17 mouse cellular contexts compared by ENCODE assay signal in the genomic region with DNA sequence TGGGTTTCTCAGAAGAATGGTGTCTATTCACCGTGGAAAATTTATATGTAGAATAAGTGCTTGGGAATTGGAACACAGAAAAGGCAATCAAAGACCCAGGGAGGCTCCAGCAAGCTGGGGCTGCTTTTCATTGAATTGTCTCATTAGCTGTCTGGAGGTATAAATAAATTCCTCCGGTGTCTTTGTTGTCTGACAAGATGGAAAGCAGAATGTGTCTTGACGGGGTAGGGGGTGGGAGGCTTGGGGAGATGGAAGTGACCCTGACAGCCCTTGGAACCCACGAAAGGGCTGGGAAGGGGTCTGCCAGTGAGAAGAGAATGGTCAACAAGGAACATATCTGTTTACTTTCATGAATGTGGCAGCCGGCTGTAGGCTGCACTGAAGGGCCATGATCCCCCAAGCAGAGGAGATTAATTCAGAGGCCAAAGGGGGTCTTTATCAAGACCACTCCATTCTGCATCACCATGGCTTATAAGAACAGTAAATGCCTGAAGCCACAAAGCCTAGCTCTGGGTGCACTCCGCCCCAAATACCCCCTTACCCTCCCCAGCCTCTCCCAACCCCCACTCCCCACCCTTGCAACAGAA.
DNase-seq lines count a peak whose midpoint lies in the region; ATAC-seq and TF ChIP-seq lines count a peak whose summit lies in the region.
"Had no signal": no experiment of that assay in that cellular context is flagged by ENCODE, and none has a peak within 500 bp of the region (broad histone marks: within the 10 kb centered on the region; RNA-seq: fewer than 3 reads in every experiment).

No protein-coding gene starts in this region.

- no peak for TF ChIP-seq POLR2A in brain, embryonic 14.5 days (IDR thresholded peaks at IDR 0.05; ENCODE audit: borderline replicate concordance, extremely low read depth, insufficient read depth, insufficient read length, poor library complexity, severe bottlenecking)

- no peaks in the 10 kb centered on the region for H3K9me3 ChIP-seq in forebrain, embryonic 12.5 days
- no peaks in the 10 kb centered on the region for H3K9me3 ChIP-seq in hindbrain, postnatal 0 days (ENCODE audit: low read length)
- H3K9me3 ChIP-seq: intestine, embryonic 15.5 days; limb, embryonic 10.5 days; liver, embryonic 13.5 days; stomach, embryonic 15.5 days had no signal

- DNase-seq in brain, embryonic 14.5 days (ENCODE audit: low read depth): peak; percentile 77
- DNase-seq in hindbrain, postnatal 0 days (ENCODE audit: low spot score): no peak
- peak; percentile 47 for DNase-seq in neural tube, embryonic 10.5 days (ENCODE audit: extremely low spot score, low spot score)
- DNase-seq in spleen, postnatal 10 days (ENCODE audit: low spot score in 2 of 2): no peak
- DNase-seq in adrenal gland, postnatal 4 days (ENCODE audit: low spot score in 2 of 2): no peak
- no peak for DNase-seq in gastrocnemius, adult 8-10 months (ENCODE audit: low spot score in 2 of 2)
- DNase-seq: adrenal gland, adult 2 months; cerebellum, adult 9-11 months; kidney, postnatal 14 days; liver, embryonic 13.5 days; thymus, postnatal 4 days had no signal

- H3K4me1 ChIP-seq in forebrain, embryonic 12.5 days: peaks cover 14% of the 10 kb centered on the region
- H3K4me1 ChIP-seq in hindbrain, postnatal 0 days (ENCODE audit: insufficient read depth, low read length): no peaks in the 10 kb centered on the region
- H3K4me1 ChIP-seq: intestine, embryonic 15.5 days; liver, embryonic 13.5 days; stomach, embryonic 15.5 days had no signal

- peaks cover 7% of the 10 kb centered on the region for H3K27me3 ChIP-seq in forebrain, embryonic 12.5 days
- H3K27me3 ChIP-seq in hindbrain, postnatal 0 days (ENCODE audit: insufficient read depth, low read length): no peaks in the 10 kb centered on the region
- H3K27me3 ChIP-seq: intestine, embryonic 15.5 days; liver, embryonic 13.5 days; stomach, embryonic 15.5 days had no signal

- H3K4me2 ChIP-seq in forebrain, embryonic 12.5 days: peak overlapping the region; percentile 21
- no peak overlapping the region for H3K4me2 ChIP-seq in hindbrain, postnatal 0 days (ENCODE audit: low read depth, low read length)
- H3K4me2 ChIP-seq: intestine, embryonic 15.5 days; liver, embryonic 13.5 days; stomach, embryonic 15.5 days had no signal

- no peak for TF ChIP-seq CTCF in brain, embryonic 14.5 days (IDR thresholded peaks at IDR 0.05; ENCODE audit: borderline replicate concordance, extremely low read depth, insufficient read depth, insufficient read length)
- no peak for TF ChIP-seq CTCF in hindbrain, postnatal 0 days (IDR thresholded peaks at IDR 0.05; ENCODE audit: low read depth)

- no peak overlapping the region for H3K4me3 ChIP-seq in forebrain, embryonic 12.5 days (replicated peaks)
- H3K4me3 ChIP-seq in hindbrain, postnatal 0 days (ENCODE audit: low read length): no peak overlapping the region
- H3K4me3 ChIP-seq: intestine, embryonic 15.5 days; limb, embryonic 10.5 days; liver, embryonic 13.5 days; stomach, embryonic 15.5 days had no signal

- peak overlapping the region; percentile 75 for H3K27ac ChIP-seq in forebrain, embryonic 12.5 days
- H3K27ac ChIP-seq in hindbrain, postnatal 0 days: peak overlapping the region; percentile 15; the same call in 1 of the 2 replicates
- H3K27ac ChIP-seq: intestine, embryonic 15.5 days; limb, embryonic 10.5 days; liver, embryonic 13.5 days; stomach, embryonic 15.5 days had no signal

- 7% methylated on average over 6 of the region's 6 CpGs for WGBS in forebrain, embryonic 12.5 days
- 18% methylated on average over 6 of the region's 6 CpGs for WGBS in hindbrain, postnatal 0 days

- ATAC-seq in forebrain, embryonic 12.5 days (ENCODE audit: low FRiP score): peak; percentile 65
- ATAC-seq in hindbrain, postnatal 0 days: peak; percentile 47; the same call in 1 of the 2 replicates
- no peak for ATAC-seq in cerebellum, adult (ENCODE audit: insufficient number of reproducible peaks, low FRiP score, low TSS enrichment)
- ATAC-seq: intestine, embryonic 15.5 days; lung, postnatal 0 days had no signal

- no peaks in the 10 kb centered on the region for H3K36me3 ChIP-seq in forebrain, embryonic 12.5 days (replicated peaks)
- H3K36me3 ChIP-seq in hindbrain, postnatal 0 days (ENCODE audit: insufficient read depth, low read length): no peaks in the 10 kb centered on the region
- H3K36me3 ChIP-seq: intestine, embryonic 15.5 days; limb, embryonic 10.5 days; liver, embryonic 13.5 days; stomach, embryonic 15.5 days had no signal

- no peak overlapping the region for H3K9ac ChIP-seq in forebrain, embryonic 12.5 days
- no peak overlapping the region for H3K9ac ChIP-seq in hindbrain, postnatal 0 days (replicated peaks; ENCODE audit: low read length)
- H3K9ac ChIP-seq: intestine, embryonic 15.5 days; liver, embryonic 13.5 days; stomach, embryonic 15.5 days had no signal

Comparison
In these comparisons a context has a peak if more than half of its experiments do, and no peak if none do; other contexts are left out.
1. DNase-seq: peak in brain, embryonic 14.5 days (single experiment) and neural tube, embryonic 10.5 days (single experiment); none in hindbrain, postnatal 0 days (single experiment), spleen, postnatal 10 days (0 of 2), adrenal gland, postnatal 4 days (0 of 2) and gastrocnemius, adult 8-10 months (0 of 2).